Mouse (Mus musculus) urinary bladder, adult 2 months (tissue): ENCODE results near the gene BC049730. TPM values are rescaled to one million over a fixed set of nuclear protein-coding genes. Genes with fewer than 3 reads are reported as not detected.
"Not testable (repeated sequence)": the region's sequence is repeated elsewhere in the genome, so short reads cannot be mapped to it uniquely, and the experiment has no call there.

Experiments used
- DNase-seq: peaks from one replicate; pipeline ENCODE4 v3.0.0; 2022; ENCODE audit warnings: low spot score
- polyA plus RNA-seq: library from polyadenylated mRNA; depleted of rRNA; stranded (reverse); fragments of >200 nt; gene quantifications from 2 replicates; pipeline ENCODE4 v1.2.3, GENCODE M21; 2012; rRNA removed

BC049730 gene
- polyA plus RNA-seq: not detected in 2 replicates

DNA sequence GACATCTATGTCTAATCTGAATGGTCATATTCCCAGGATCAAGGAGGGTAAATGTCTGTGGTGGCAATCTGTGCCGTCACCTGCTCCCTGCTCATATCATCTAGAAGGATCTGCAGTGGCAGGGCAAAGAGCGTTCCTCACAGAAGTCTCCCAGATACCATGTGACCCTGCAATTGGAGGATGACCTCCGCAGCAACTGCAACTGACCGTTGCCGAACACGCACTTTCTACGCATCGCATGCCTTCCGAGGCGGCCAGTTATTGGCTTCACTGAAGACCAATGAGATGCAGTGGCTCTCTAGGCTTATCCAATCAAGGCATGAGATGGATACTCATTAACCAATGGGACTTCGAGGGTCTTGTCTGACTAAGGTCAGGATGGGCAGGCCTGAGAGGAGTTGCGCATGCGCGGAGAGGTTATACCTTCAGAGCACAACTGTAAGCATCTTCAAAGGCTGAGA lies at the start of gene BC049730:
Gene BC049730 (plus strand): TSS at position 411 of the 461 bp plus-strand sequence.
- DNase-seq: no peak

DNA sequence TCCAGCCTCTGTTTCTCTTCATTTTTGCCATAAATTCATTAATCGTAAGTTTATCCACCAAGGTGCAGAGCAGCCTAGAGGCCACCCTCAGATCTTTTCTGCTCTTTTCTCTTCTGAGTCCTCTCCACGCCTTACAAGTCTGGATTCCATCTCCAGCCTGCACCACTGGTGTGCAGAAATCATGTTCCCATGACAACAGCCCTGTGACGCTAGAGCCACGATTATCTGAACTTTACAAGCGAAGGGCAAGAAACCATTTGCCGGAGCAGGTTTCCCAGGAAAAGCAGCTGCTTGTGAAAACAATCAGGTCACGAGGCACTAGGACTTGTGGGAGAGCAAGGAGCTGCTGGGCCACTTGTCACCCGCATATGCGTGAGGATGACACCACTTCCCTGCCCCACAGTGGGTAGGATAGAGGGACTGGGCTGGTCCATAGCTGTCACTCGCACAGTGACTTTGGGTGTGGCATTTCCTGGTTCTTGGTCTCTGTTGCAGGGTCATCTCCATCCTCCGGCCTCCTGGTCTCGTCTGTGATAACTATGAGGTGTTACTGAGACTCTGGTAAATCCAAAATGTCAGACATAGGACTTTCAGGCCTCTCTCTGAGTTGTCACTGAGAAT lies 49.2 kb upstream of the BC049730 start:
- no peak for DNase-seq

DNA sequence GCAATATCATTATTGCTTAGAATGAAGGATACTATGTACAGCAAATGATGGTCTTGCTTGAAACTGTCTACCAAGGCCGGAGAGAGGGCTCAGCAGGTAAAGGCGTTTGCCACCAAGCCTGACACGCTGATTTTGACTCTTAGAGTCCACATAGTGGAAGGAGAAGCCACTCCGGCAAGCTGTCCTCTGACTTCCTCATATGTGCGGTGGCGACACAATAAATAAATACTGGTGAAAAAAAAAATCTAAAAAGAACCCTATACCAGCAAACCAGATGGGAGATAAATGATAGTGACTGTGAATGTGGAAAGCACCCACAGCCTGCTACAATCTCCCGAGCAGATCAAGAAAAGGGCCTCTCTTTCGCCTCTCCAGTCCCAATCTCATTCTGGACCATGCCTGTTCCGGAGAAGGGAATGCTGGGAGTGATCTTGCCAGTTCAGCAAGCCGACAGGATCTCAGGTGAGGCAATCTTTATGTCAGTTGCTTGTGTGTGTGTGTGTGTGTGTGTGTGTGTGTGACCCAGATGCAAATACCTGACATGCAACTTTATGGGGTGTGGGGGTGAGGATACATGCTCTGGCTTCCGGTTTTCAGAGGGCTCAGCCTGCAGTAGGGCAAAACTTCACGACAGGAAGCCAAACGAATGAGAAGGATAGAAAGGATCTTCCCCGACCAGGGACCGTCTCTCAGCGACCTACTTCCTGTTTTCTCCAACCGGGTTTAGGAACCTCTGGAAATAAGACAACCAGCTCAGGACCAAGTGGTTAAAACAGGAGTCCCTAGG lies 47.7 kb upstream of the BC049730 start:
- no peak for DNase-seq

DNA sequence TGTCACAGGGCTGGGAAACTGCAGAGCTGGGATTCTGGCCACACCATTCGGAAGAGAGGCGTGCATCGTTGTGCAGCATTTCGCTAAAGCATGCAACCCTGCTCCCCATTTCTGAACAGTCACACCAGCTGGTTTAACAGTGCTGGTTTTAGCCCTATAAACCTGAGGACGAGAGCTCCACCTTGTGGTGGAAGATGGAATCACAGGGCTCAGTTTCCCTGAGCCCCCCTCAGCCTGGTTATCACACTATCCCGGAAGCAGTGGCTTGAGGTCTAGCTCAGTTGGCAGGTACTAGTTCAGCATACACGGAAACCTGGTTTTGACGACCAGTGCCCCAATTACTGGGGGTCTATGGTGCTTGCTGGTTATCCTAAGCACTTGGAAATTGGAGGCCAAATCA lies 46.5 kb upstream of the BC049730 start:
- DNase-seq: no peak

DNA sequence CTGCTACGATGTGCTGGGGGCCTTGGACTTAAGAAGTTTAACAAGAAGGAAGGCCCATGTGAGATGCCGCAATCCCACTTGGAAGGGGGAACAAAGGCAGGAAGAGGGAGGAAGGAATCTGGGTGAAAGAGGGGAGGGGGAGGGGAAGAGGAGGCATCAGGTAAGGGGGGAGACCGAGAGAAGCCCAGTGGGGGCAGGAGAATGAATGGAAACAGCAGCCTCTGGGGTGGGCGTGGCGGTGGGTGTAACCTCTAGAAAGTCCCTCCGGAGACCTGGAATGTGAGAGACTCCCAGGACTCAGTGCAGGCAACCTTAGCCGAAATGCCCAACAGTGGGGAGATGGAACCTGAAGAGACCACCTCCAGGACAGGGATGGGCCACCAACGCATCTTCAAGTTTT lies 44.7 kb upstream of the BC049730 start:
- no peak for DNase-seq

DNA sequence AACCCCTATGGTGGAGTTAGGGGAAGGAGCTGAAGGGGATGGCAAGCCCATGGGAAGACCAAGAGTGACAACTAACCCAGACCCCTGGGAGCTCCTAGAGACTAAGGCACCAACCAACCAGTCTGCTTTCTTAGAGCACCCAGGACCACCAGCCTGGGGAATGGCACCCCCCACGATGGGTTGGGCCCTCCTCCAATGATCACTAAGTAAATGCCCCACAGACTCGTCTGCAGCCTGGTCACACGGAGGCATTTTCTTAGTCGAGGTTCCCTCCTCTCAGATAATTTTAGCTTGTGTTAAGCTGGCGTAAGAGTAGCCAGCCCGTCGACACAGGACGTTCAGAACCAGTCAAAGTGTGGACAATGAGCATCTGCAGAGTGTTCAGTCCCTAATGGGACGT lies 44.1 kb upstream of the BC049730 start:
- no peak for DNase-seq

DNA sequence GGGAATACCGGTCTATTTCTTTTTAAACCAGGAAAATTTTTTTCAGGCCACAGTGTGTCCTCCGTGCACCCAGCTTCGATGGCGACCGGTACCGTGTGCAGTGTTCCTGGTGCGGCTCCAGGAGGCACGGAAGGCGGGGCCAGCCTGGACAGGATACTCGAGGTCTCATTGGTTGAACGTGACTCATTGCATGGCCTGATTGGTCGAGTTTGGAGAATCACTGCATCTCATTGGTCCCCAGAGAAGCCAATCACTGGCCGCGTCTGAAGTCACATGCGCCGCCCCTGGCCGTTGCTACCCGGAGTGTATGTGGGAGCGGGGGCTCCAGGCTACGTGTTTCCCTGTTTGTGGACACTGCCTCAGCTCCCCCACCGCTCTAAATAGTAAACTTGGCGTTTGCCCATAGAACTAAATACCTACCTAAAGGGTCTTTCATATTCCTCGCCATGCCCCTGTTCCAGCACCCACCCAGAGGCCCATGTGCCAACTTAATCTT lies 37.0 kb upstream of the BC049730 start:
- DNase-seq: no peak

DNA sequence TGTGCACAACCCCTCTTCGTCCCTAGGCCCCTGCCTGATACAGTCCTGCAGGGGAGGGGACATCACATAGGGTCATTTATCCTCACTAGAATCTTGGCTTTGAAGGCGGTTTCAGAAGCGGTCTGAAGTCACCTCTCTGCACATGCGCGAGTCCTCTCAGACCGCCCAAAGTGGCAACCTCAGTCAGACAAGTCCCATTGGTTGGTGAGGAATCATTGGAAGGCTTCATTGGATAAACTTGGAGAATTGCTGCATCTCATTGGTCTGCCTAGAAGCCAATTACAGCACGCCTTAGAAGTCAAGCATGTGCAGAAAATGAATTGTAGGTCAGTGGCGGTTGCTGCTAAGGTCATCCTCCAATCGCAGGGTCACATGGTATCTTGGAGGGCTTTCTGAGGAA lies 32.5 kb upstream of the BC049730 start, which contains the start of gene Tex101:
Gene Tex101 (minus strand): TSS at position 101 of the 400 bp plus-strand sequence.
- DNase-seq: no peak

DNA sequence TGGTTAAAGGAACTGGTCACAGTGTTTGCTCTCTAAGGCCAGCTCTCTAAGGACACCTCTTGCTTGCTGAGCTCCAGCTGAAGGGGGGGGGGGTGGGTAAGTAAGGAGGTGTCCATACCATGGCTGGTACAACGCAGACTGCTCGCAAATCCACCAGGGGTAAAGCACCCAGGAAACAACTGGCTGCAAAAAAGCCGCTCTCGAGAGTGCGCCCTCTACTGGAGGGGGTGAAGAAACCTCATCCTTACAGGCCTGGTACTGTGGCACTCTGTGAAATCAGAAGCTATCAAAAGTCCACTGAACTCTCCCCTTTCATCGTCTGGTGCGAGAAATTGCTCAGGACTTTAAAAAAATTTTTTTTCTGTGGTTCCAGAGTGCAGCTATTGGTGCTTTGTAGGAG lies 24.9 kb upstream of the BC049730 start:
- not testable (repeated sequence) for DNase-seq

DNA sequence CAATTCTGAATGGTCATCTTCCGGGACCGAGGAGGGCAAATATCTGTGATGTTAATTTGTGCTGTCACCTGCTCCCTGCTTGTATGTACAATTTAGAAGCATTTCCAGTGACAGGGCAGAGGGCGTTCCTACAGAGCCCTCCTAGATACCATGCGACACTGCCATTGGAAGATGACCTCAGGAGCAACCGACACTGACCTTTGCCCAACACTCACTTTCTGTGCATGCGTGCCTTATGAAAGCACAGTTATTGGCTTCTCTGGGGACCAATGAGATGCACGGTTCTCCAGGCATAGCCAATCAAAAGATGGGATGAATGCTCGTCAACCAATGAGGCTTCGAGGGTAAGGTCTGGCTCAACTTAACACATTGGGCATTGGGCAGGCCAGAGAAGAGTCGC lies 21.5 kb upstream of the BC049730 start:
- not testable (repeated sequence) for DNase-seq

DNA sequence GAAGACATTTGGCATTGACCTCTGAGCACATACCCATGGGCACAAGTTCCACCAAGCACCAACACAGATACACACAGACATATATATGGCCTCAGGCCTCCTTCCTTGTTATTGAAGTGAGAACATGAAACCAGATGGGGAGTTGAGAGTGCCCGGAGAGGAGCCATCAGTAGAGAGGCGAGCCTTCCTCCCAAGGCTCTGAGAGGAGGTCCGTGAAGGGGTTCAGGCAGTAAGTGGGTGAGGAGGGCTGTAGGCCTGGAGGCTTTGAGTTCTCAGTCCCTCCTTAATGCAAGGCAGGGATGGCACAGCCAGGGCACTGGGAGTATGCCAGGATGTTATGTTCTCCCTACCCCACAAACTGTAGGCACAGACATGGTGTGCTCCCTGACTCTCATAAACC lies 16.3 kb upstream of the BC049730 start:
- DNase-seq: not testable (repeated sequence)

DNA sequence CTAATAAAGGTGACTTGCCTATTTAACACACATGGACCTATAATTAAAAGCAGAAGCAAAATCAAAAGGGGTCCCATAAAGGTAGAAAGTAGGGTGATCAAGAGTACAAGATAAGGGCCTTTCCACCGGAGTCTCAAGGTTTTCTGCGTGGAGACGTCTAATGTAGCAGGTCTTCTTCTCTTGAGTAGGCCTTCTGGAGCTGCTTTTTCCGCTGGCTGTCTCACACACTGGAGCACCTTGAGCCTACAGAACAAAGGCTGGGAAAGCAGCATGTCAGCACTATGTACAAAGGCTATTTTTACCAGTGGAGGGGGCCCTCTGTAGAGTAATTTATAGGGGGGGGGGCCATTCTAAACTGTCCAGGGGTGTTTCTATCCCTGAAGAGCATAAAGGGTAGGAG lies 11.2 kb upstream of the BC049730 start:
- not testable (repeated sequence) for DNase-seq

DNA sequence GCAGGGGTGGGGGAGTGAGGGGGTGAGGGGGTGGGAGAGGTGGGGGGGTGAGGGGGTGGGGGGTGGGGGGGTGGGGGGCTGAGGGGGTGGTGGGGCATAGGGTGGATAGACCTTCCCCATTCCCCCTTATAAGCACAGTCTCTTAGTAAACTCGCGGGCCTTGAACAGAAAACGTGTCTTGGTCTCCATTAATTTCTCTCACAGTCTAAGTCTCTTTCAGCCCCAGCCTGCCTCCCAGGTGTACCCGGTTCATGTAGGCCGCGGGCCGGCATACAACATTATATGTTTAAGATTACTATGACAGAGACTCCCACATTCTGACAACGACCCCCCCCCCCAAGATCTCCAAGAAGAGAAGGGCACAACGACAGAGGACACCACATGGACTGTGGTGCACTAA lies 6.2 kb upstream of the BC049730 start:
- not testable (repeated sequence) for DNase-seq

DNA sequence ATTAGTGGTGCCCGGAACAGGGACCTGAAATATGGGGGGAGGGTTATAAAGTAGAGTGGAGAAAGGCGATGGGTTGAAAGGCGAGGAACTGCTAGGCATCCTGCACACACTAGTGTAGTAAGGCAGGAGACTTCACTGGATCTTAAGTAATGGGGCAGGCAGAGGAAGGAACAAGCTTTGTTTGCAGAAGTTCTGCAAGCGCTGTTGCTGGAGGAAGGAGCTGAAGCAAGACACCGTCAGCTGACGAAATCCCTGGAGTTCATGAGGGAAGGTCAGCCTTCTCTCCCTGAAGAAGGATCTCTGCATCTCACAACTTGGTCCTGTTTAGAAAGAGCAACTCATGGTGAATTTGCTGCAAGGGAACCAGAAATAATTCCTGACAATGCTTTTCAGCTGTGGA lies 6.0 kb downstream of the BC049730 start:
- no peak for DNase-seq

DNA sequence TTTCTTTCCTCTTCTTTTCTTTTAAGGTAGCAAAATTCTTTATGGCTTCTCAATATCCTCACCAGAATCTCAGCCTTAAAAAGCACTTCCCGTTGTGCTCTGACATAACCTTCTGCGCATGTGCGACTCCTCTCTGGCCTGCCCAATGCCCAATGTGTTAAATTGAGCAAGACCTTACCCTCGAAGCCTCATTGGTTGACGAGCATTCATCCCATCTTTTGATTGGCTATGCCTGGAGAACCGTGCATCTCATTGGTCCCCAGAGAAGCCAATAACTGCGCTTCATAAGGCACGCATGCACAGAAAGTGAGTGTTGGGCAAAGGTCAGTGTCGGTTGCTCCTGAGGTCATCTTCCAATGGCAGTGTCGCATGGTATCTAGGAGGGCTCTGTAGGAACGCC lies 17.8 kb downstream of the BC049730 start, which contains the start of gene Gm4763:
Gene Gm4763 (minus strand): TSS at position 101 of the 400 bp plus-strand sequence.
- DNase-seq: not testable (repeated sequence)

DNA sequence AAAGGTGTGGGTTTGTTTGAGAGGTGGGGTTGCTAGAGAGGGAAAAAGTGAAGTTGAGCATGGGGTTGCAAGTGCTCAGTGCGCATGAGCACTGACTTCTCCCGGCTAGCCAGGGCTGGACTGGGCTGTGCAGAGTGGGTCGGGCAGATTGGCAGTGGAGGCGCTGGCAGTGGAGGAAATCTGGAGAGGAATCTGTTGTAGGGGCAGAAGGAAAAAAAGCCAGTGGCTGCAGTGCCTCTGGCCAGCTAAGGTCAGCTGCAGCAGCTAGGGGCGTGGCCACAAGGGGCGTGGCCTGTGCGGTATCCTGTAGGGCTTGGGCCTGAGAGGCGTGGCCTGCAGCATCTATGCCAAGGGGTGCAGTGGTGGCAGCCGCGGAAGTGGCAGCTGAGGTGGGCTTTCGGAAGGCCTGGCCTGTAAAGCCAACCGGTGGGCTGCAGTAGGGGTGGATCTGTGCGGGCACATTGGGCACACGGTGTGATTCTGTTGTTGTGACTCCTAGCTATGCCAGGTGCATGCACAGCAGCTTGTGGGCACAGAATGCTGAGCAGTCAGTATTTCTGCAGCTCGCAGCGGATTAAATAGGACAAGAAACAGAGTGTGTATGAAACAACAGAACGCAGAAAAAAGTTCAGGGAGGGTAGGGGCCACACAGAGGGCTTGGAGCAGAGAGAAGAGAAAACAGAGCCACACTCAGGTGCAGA lies 27.1 kb downstream of the BC049730 start:
- no peak for DNase-seq

DNA sequence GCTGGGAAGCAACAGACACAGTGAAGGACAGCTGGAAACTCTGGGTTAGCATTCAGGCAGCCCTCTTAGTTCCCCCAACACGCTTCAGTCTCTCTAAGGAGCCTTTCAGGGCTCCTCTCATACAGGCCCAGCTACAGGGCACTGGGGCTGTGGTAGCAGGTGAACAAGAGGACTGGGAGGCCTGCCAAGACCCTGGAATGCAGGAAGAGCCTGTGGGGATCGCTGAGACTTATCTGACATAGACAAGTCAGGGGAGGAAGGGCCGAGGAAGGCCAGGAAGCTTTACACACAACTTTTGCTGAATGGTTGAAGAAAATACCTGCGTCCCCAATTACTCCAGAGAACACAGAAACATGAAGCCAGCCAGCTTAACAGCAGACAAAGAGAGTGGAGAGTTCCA lies 41.7 kb downstream of the BC049730 start:
- no peak for DNase-seq

DNA sequence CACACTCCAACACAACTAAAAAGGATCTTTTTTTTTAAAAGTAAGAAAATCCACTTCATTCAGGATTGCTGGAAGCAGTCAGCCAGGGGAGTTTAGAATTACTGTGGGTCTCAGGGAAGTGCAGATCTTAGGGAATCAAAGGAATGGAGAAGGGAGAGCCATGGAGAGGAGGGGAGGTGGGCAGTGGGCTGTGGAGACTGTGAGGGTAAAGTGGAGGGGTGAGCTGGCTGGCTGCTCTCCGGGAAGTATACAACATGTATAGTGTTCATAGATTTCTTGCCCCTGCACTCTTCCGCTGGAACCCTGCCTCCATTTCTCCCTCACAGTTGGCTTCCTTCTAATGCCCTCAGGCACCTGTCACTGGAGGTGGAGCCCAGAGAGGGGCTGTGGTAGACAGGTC lies 42.6 kb downstream of the BC049730 start:
- DNase-seq: no peak

DNA sequence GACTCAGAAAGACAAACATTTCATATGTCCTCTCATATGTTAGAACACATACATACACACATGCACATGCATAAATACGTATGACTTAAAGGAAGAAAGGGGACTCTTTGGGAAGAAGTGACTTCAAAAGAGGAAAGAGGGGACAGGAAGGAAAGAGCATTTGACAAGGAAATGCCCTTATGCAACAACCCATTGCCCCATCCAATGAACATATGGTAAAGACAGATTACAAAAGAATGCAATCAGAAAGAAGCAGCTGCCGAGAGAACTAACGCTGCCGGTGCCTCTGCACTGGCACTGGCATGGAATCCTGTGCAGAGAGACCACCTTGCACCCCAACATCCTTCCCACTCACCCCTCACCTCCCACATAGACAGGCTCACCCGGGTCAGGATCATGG lies 44.4 kb downstream of the BC049730 start:
- no peak for DNase-seq

DNA sequence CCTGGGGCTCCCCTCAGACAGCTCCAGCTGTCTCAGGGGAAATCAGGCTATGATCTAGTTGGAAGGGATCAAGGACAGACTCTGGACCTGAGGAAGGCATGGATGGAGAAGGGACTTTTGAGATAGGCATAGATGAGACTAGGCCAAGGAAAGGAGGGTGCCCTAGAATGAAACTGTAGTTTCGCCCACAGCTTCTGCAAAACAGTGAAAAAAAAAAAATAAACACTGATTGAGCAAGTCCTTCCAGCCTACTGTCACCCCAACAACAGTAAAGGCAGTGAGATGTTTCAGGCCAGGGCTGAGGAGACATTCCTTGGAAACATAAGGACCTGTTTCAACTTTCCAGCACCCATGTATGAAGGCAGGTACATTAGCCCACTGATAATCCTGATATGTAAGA lies 49.5 kb downstream of the BC049730 start:
- no peak for DNase-seq

DNA sequence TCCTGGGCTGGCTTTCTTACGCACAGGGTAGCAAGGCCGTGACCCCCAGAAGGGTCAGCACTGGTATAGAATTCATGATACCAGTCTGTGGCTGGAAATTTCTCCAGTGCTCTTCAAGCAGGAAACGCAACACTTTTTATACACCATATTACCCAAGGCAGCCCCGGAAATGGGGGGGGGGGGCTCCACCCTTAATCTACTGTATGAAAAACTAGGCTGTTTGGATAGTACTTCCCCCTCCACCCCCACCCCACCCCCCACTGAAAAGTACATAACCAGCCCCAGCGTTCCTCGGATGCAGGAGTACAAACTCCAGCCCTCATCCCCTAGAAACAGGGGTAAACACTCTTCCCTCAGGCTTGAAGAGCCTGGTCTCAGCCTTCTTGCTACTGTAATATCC lies 51.2 kb downstream of the BC049730 start, which contains the start of gene Cd177:
Gene Cd177 (minus strand): TSS at position 101 of the 400 bp plus-strand sequence.
- DNase-seq: no peak

DNA sequence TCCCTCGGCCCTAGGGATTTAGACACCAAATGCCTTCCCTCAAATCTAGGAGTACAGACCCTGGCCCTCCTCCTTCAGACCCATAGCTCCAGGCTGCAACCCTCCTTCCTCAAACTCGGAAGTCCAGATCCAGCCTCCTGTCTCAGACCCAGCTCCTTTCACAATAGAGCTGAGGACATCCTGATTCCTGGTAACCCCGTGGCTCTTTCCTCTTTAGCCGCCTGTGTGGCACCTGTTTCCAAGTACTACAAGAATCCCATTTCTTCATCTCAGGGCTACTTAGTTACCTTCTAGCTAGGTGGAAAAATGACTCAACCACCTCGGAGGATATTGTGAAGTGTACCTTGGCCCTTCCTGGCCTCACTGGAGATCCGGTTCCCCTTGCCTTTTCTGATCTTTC lies 52.1 kb downstream of the BC049730 start:
- DNase-seq: no peak
